Mouse (Mus musculus) MEL (cell line): ENCODE data around the gene Elfn1. TPM values are rescaled to one million over a fixed set of nuclear protein-coding genes. Genes with fewer than 3 reads are reported as not detected.

Experiments used
- DNase-seq: peaks from one replicate; pipeline ENCODE4 v3.0.0; 2011; ENCODE audit warnings: low read depth, low spot score
- H3K27ac ChIP-seq: 2 replicates; pipeline ENCODE4 v1.5.1; 2012; ENCODE audit warnings: low read depth, mild to moderate bottlenecking, control low read depth, low read length, moderate library complexity; ENCODE audit not compliant: control insufficient read depth
- H3K27me3 ChIP-seq, 2 experiments: fragments of 150-350 bp in 1 of 2; sonication (generic) in 1 of 2; 2 replicates each; pipeline ENCODE4 v1.6.1; 2012; ENCODE audit warnings: low read length in 2 of 2, mild to moderate bottlenecking in 2 of 2, improper control_type of control experiment in 1 of 2, moderate library complexity in 1 of 2; ENCODE audit not compliant: insufficient read depth in 2 of 2, control insufficient read depth in 1 of 2
- H3K36me3 ChIP-seq, 2 experiments: 2 replicates each; pipeline ENCODE4 v1.6.1; 2012 to 2014; ENCODE audit warnings: low read length in 2 of 2, improper control_type of control experiment in 1 of 2, inconsistent platforms in 1 of 2, mild to moderate bottlenecking in 1 of 2; ENCODE audit not compliant: insufficient read depth in 2 of 2, control insufficient read depth in 1 of 2
- H3K4me1 ChIP-seq, 2 experiments: fragments of 150-350 bp in 1 of 2; sonication (generic) in 1 of 2; 2 replicates each; pipeline ENCODE4 v1.6.1; 2012; ENCODE audit warnings: low read length in 2 of 2, improper control_type of control experiment in 1 of 2, mild to moderate bottlenecking in 1 of 2; ENCODE audit not compliant: insufficient read depth in 2 of 2, control insufficient read depth in 1 of 2
- H3K4me3 ChIP-seq, 2 experiments: fragments of 150-350 bp in 1 of 2; sonication (generic) in 1 of 2; 2 replicates each; pipeline ENCODE4 v1.5.1; 2012; ENCODE audit warnings: low read depth in 2 of 2, low read length in 2 of 2, mild to moderate bottlenecking in 2 of 2, moderate library complexity in 2 of 2, control low read depth in 1 of 2, improper control_type of control experiment in 1 of 2; ENCODE audit not compliant: control insufficient read depth in 1 of 2, insufficient read depth in 1 of 2
- H3K79me2 ChIP-seq: 2 replicates; pipeline ENCODE4 v1.6.1; 2012; ENCODE audit warnings: mild to moderate bottlenecking, low read length, moderate library complexity; ENCODE audit not compliant: control insufficient read depth, poor library complexity, insufficient read depth
- H3K9ac ChIP-seq: 2 replicates; pipeline ENCODE4 v1.6.1; 2012; ENCODE audit warnings: low read depth, mild to moderate bottlenecking, control low read depth, low read length, moderate library complexity; ENCODE audit not compliant: control insufficient read depth, poor library complexity, severe bottlenecking
- H3K9me3 ChIP-seq: fragments of 150-350 bp; sonication (generic); replicated peaks from 2 replicates; pipeline ENCODE4 v1.6.1; 2012; ENCODE audit warnings: mild to moderate bottlenecking, low read length, improper control_type of control experiment, moderate library complexity; ENCODE audit not compliant: insufficient read depth
- BHLHE40 ChIP-seq: IDR thresholded peaks from 2 replicates; pipeline ENCODE4 v1.6.1; 2012; ENCODE audit warnings: low read depth, mild to moderate bottlenecking, inconsistent platforms, low read length, improper control_type of control experiment, borderline replicate concordance
- CHD1 ChIP-seq: IDR thresholded peaks from 2 replicates; pipeline ENCODE4 v1.6.1; 2012; ENCODE audit warnings: low read depth, mild to moderate bottlenecking, inconsistent platforms, low read length, improper control_type of control experiment
- CHD2 ChIP-seq: IDR thresholded peaks from 2 replicates; pipeline ENCODE4 v1.6.1; 2011; ENCODE audit warnings: low read length, improper control_type of control experiment
- CTCF ChIP-seq, 3 experiments: IDR thresholded peaks in 2 of 3; conservative IDR thresholded peaks in 1 of 3; 2 replicates each; pipeline ENCODE4 v1.5.1; 2011 to 2012; ENCODE audit warnings: low read length in 3 of 3, low read depth in 2 of 3, mild to moderate bottlenecking in 2 of 3, improper control_type of control experiment in 1 of 3, inconsistent platforms in 1 of 3, mixed read lengths in 1 of 3, moderate library complexity in 1 of 3; ENCODE audit not compliant: control insufficient read depth in 1 of 3, insufficient read depth in 1 of 3, poor library complexity in 1 of 3, severe bottlenecking in 1 of 3
- E2F4 ChIP-seq: IDR thresholded peaks from 2 replicates; pipeline ENCODE4 v1.6.1; 2011; ENCODE audit warnings: low read depth, low read length, improper control_type of control experiment, borderline replicate concordance
- EP300 ChIP-seq, 2 experiments: IDR thresholded peaks; 2 replicates each; pipeline ENCODE4 v1.6.1; 2011; ENCODE audit warnings: improper control_type of control experiment in 2 of 2, low read length in 2 of 2, low read depth in 1 of 2, mild to moderate bottlenecking in 1 of 2
- GABPA ChIP-seq: IDR thresholded peaks from 2 replicates; pipeline ENCODE4 v1.6.1; 2012; ENCODE audit warnings: low read depth, mild to moderate bottlenecking, inconsistent platforms, low read length, improper control_type of control experiment, moderate library complexity
- JUND ChIP-seq: IDR thresholded peaks from 2 replicates; pipeline ENCODE4 v1.6.1; 2011; ENCODE audit warnings: low read depth, mild to moderate bottlenecking, improper control_type of control experiment, low read length
- KAT2A ChIP-seq: conservative IDR thresholded peaks from 2 replicates; pipeline ENCODE4 v1.6.1; 2012; ENCODE audit warnings: low read depth, low read length, improper control_type of control experiment, inconsistent platforms
- MAFK ChIP-seq: IDR thresholded peaks from 2 replicates; pipeline ENCODE4 v1.6.1; 2011; ENCODE audit warnings: low read depth, mild to moderate bottlenecking, low read length, improper control_type of control experiment, borderline replicate concordance
- MEF2A ChIP-seq: IDR thresholded peaks from 2 replicates; pipeline ENCODE4 v1.6.1; 2014; ENCODE audit warnings: low read depth, mild to moderate bottlenecking, inconsistent platforms, low read length, improper control_type of control experiment; ENCODE audit not compliant: poor library complexity, insufficient replicate concordance, severe bottlenecking; ENCODE audit errors: extremely low read depth
- MXI1 ChIP-seq: IDR thresholded peaks from 2 replicates; pipeline ENCODE4 v1.6.1; 2011; ENCODE audit warnings: mild to moderate bottlenecking, low read depth, low read length, improper control_type of control experiment
- MYB ChIP-seq: IDR thresholded peaks from 2 replicates; pipeline ENCODE4 v1.6.1; 2011; ENCODE audit warnings: mild to moderate bottlenecking, low read depth, low read length, improper control_type of control experiment
- MYC ChIP-seq: IDR thresholded peaks from 2 replicates; pipeline ENCODE4 v1.6.1; 2011; ENCODE audit warnings: low read depth, mild to moderate bottlenecking, low read length, improper control_type of control experiment, moderate library complexity
- POLR2A ChIP-seq, 2 experiments: IDR thresholded peaks; 2 replicates each; pipeline ENCODE4 v1.6.1; 2011 to 2012; ENCODE audit warnings: low read length in 2 of 2, mild to moderate bottlenecking in 2 of 2, control low read depth in 1 of 2, improper control_type of control experiment in 1 of 2, low read depth in 1 of 2, moderate library complexity in 1 of 2; ENCODE audit not compliant: control insufficient read depth in 1 of 2, insufficient read depth in 1 of 2, poor library complexity in 1 of 2
- POLR2AphosphoS2 ChIP-seq: IDR thresholded peaks from 2 replicates; pipeline ENCODE4 v1.6.1; 2011; ENCODE audit warnings: low read length, improper control_type of control experiment
- POLR2AphosphoS5 ChIP-seq: IDR thresholded peaks from 2 replicates; pipeline ENCODE4 v1.6.1; 2012; ENCODE audit warnings: low read depth, borderline replicate concordance, mild to moderate bottlenecking, inconsistent platforms, low read length, moderate library complexity, mixed read lengths
- SIN3A ChIP-seq: IDR thresholded peaks from 2 replicates; pipeline ENCODE4 v1.6.1; 2012; ENCODE audit warnings: low read length, improper control_type of control experiment, inconsistent platforms
- SMC3 ChIP-seq: IDR thresholded peaks from 2 replicates; pipeline ENCODE4 v1.6.1; 2011; ENCODE audit warnings: low read depth, low read length, improper control_type of control experiment
- TAL1 ChIP-seq: IDR thresholded peaks from 2 replicates; pipeline ENCODE4 v1.6.1; 2012; ENCODE audit warnings: mild to moderate bottlenecking, inconsistent platforms, low read length, moderate library complexity, mixed read lengths
- TCF12 ChIP-seq: IDR thresholded peaks from 2 replicates; pipeline ENCODE4 v1.6.1; 2014; ENCODE audit warnings: low read depth, mild to moderate bottlenecking, inconsistent platforms, low read length, improper control_type of control experiment, moderate library complexity
- polyA plus RNA-seq, 2 experiments: library from polyadenylated mRNA; stranded (reverse) in 1 of 2; unstranded in 1 of 2; fragments of >175 nt in 1 of 2; fragments of >200 nt in 1 of 2; gene quantifications; 2 replicates each; pipeline versions ENCODE4 v1.2.1 to v1.2.4; 2012; ENCODE audit warnings: low replicate concordance in 2 of 2, low read depth in 1 of 2; ENCODE audit not compliant: insufficient read length in 2 of 2, insufficient read depth in 1 of 2, missing spikeins in 1 of 2
- total RNA-seq: library from RNA; depleted of rRNA; stranded (reverse); fragments of 300-350 nt; gene quantifications from 2 replicates; pipeline ENCODE4 v1.2.3, GENCODE M21; 2012

Elfn1 gene
- total and polyA plus RNA-seq, 3 experiments, result 0.08 TPM; not detected in 2

DNA sequence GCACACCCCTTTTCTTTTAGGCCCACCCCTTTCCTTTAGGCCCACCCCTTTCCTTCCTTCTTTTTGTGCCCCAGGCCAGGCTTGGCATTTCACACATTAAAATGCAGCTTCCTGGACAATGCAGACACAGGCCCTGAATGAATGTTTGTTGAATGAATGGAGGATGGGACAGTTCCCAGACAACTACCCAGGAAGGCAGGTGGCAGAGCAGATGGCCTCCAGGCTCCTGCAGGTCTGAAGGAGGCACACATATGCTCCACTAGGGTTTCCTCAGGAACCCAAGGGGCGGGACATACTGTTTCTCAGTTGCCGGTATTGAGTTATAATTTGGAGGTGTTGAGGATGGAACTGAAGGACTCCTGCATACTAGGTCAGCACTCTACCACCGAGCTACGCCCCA, 40.8 kb downstream of the Elfn1 start:
- Histone ChIP-seq H3K27me3 (no peaks in the 10 kb centered on the region), H3K4me1 (no peaks in the 10 kb centered on the region), H3K9ac (no peak overlapping the region), H3K4me3 (no peak overlapping the region), H3K36me3 (no peaks in the 10 kb centered on the region), H3K27ac (no peak overlapping the region), H3K9me3 (no peaks in the 10 kb centered on the region), H3K79me2 (no peaks in the 10 kb centered on the region)
- TF ChIP-seq CHD2 (no peak), POLR2AphosphoS5 (no peak), JUND (no peak), SIN3A (no peak), CHD1 (no peak), BHLHE40 (no peak), SMC3 (no peak), TCF12 (no peak), KAT2A (no peak), GABPA (no peak), MAFK (no peak), EP300 (IDR thresholded peaks at IDR 0.05; ENCODE audit: low read depth in 1 of 2, low read length in 2 of 2) (no peak), E2F4 (no peak), POLR2A (IDR thresholded peaks at IDR 0.05; ENCODE audit: control insufficient read depth in 1 of 2, insufficient read depth in 1 of 2, low read depth in 1 of 2, low read length in 2 of 2, poor library complexity in 1 of 2) (no peak), MYB (no peak)
- no peak for DNase-seq

GRCm38 (mm10) chr5:139949363-139949762, 41.6 kb downstream of the Elfn1 start:
- H3K4me3 ChIP-seq, result no peak overlapping the region
- no peak for DNase-seq
- H3K79me2 ChIP-seq, result no peaks in the 10 kb centered on the region
- H3K9me3 ChIP-seq, result no peaks in the 10 kb centered on the region
- H3K9ac ChIP-seq, result no peak overlapping the region
- no peaks in the 10 kb centered on the region for H3K4me1 ChIP-seq
- no peaks in the 10 kb centered on the region for H3K36me3 ChIP-seq
- TF ChIP-seq JUND (no peak), E2F4 (no peak), TAL1 (no peak), MEF2A (no peak), CTCF (IDR thresholded peaks at IDR 0.05 in 2 of 3, conservative IDR thresholded peaks at IDR 0.05 in 1 of 3; ENCODE audit: control insufficient read depth in 1 of 3, insufficient read depth in 1 of 3, low read depth in 2 of 3, low read length in 3 of 3, poor library complexity in 1 of 3, severe bottlenecking in 1 of 3) (no peak), MYC (no peak), POLR2AphosphoS2 (no peak), MXI1 (no peak)
- H3K27me3 ChIP-seq, result no peaks in the 10 kb centered on the region
- no peak overlapping the region for H3K27ac ChIP-seq
